Mouse (Mus musculus) liver, adult 2 months (tissue): Measurements from ENCODE around the gene Actn2. TPM values are rescaled to one million over a fixed set of nuclear protein-coding genes. Genes with fewer than 3 reads are reported as not detected.
A peak's percentile ranks its signal among the peaks of the same experiment; 100 is the strongest.

Experiments used
- DNase-seq: peaks from one replicate; pipeline ENCODE4 v3.0.0-alpha.2; 2011; ENCODE audit warnings: low read depth, low spot score; ENCODE audit errors: extremely low read depth
- H3K27ac ChIP-seq: fragments of 200-500 bp; replicated peaks from 2 replicates; pipeline ENCODE4 v1.5.1; 2012; ENCODE audit warnings: low read depth, mild to moderate bottlenecking, control low read depth, inconsistent platforms, low read length; ENCODE audit not compliant: insufficient read depth
- H3K27me3 ChIP-seq: fragments of 200-500 bp; 2 replicates; pipeline ENCODE4 v1.6.1; 2012; ENCODE audit warnings: mild to moderate bottlenecking, moderate library complexity, low read length, inconsistent platforms; ENCODE audit not compliant: control insufficient read depth, insufficient read depth
- H3K36me3 ChIP-seq: fragments of 200-500 bp; 2 replicates; pipeline ENCODE4 v1.6.1; 2012; ENCODE audit warnings: low read length, inconsistent platforms; ENCODE audit not compliant: control insufficient read depth, insufficient read depth
- H3K4me1 ChIP-seq: fragments of 200-500 bp; 2 replicates; pipeline ENCODE4 v1.6.1; 2011; ENCODE audit warnings: low read length; ENCODE audit not compliant: control insufficient read depth, insufficient read depth
- H3K4me3 ChIP-seq: fragments of 200-500 bp; 2 replicates; pipeline ENCODE4 v1.5.1; 2011; ENCODE audit warnings: low read depth, mild to moderate bottlenecking, control low read depth, low read length, moderate library complexity; ENCODE audit not compliant: insufficient read depth
- H3K79me2 ChIP-seq: fragments of 200-500 bp; 2 replicates; pipeline ENCODE4 v1.6.1; 2012; ENCODE audit warnings: inconsistent platforms, mild to moderate bottlenecking, low read length, moderate library complexity; ENCODE audit not compliant: control insufficient read depth, insufficient read depth
- H3K9ac ChIP-seq: fragments of 200-500 bp; 2 replicates; pipeline ENCODE4 v1.6.1; 2012; ENCODE audit warnings: low read depth, mild to moderate bottlenecking, control low read depth, inconsistent platforms, low read length
- CTCF ChIP-seq: fragments of 200-500 bp; IDR thresholded peaks from 2 replicates; pipeline ENCODE4 v1.5.1; 2011; ENCODE audit warnings: low read depth, low read length, control low read depth
- POLR2A ChIP-seq: fragments of 200-500 bp; IDR thresholded peaks from 2 replicates; pipeline ENCODE4 v1.6.1; 2011; ENCODE audit warnings: low read length, control low read depth; ENCODE audit not compliant: insufficient read depth; ENCODE audit errors: extremely low read depth
- WGBS: fragments of 180-500 bp; shearing (Covaris S2); methylation state at CpG from one replicate; pipeline ENCODE4 v1.1.7; 2018; 5-methylcytosine and 5-hydroxymethylcytosine counted together
- polyA plus RNA-seq: library from polyadenylated mRNA; depleted of rRNA; stranded (reverse); fragments of >200 nt; gene quantifications from 2 replicates; pipeline ENCODE4 v1.2.3, GENCODE M21; 2012
- total RNA-seq: library from RNA; depleted of rRNA; stranded (reverse); fragments of >200 nt; gene quantifications from 2 replicates; pipeline ENCODE4 v1.2.3, GENCODE M21; 2014

Gene Actn2
- total and polyA plus RNA-seq, 2 experiments, result 0.06 to 1.2 TPM

DNA sequence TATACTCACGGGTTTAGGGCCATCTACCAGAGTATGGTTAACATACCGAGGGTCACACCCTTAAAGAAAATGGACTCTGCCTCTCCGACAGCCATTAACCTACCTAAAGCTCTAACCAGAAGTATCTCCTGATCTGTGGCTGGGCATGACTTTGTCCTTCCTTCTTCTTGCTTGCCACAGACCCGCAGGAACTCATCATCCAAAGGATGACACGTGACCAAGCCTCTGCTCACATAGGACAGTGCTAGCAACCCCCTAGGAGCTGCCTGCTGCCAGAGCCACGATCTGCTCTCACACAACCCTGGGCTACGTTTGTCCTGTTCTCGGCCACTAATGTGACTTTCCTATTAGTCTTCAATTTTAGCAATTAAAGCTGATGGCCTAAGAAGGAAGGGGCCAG is 35.0 kb downstream of the Actn2 start:
- Histone ChIP-seq H3K4me3 (no peak overlapping the region), H3K27ac (no peak overlapping the region), H3K36me3 (no peaks in the 10 kb centered on the region), H3K79me2 (no peaks in the 10 kb centered on the region), H3K27me3 (no peaks in the 10 kb centered on the region), H3K4me1 (no peaks in the 10 kb centered on the region), H3K9ac (no peak overlapping the region)
- TF ChIP-seq POLR2A (no peak), CTCF (no peak)
- 80% methylated on average over 8 of the region's 8 CpGs for WGBS
- no peak for DNase-seq

DNA sequence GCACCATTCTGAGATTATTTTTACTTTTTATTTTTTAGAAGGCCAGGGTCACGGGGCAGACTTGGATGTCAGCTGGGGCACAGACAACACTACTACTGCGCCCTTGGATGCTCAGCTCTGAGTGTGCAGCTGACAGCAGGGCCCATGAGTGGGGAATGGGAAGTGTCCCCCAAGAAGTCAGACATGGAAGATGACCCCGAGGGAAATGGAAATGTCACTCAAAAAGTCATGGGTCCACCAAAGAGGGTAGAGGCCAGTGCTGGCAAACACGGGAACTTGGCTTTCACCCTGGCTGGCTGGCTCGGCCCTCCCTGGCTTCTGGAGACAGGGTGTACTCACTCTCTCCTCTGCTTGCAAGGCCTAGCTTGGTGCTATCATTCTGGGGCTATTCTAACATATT is 35.6 kb downstream of the Actn2 start:
- 79% methylated on average over 5 of the region's 5 CpGs for WGBS
- Histone ChIP-seq H3K27me3 (no peaks in the 10 kb centered on the region), H3K9ac (no peak overlapping the region), H3K79me2 (no peaks in the 10 kb centered on the region), H3K4me1 (no peaks in the 10 kb centered on the region), H3K27ac (no peak overlapping the region), H3K36me3 (no peaks in the 10 kb centered on the region), H3K4me3 (no peak overlapping the region)
- TF ChIP-seq CTCF, result no peak
- no peak for TF ChIP-seq POLR2A
- DNase-seq, result no peak

GRCm38 (mm10) chr13:12297777-12298176 is 42.8 kb downstream of the Actn2 start:
- Histone ChIP-seq H3K36me3 (no peaks in the 10 kb centered on the region), H3K4me1 (no peaks in the 10 kb centered on the region), H3K27me3 (no peaks in the 10 kb centered on the region), H3K9ac (no peak overlapping the region), H3K27ac (no peak overlapping the region), H3K4me3 (no peak overlapping the region), H3K79me2 (no peaks in the 10 kb centered on the region)
- no peak for TF ChIP-seq CTCF
- no peak for TF ChIP-seq POLR2A
- WGBS, result 80% methylated on average over 6 of the region's 6 CpGs
- no peak for DNase-seq

GRCm38 (mm10) chr13:12296701-12297100 is 43.9 kb downstream of the Actn2 start:
- Histone ChIP-seq H3K4me1 (no peaks in the 10 kb centered on the region), H3K4me3 (no peak overlapping the region), H3K36me3 (no peaks in the 10 kb centered on the region), H3K9ac (no peak overlapping the region), H3K27me3 (no peaks in the 10 kb centered on the region), H3K79me2 (no peaks in the 10 kb centered on the region), H3K27ac (no peak overlapping the region)
- peak; percentile 11 for DNase-seq
- WGBS, result 69% methylated on average over 3 of the region's 3 CpGs
- TF ChIP-seq POLR2A, result no peak
- TF ChIP-seq CTCF, result 0 out of 2 replicates have a peak, but pooled peaks have one; percentile 1

GRCm38 (mm10) chr13:12293810-12294209 is 46.8 kb downstream of the Actn2 start:
- H3K27me3 ChIP-seq, result no peaks in the 10 kb centered on the region
- no peaks in the 10 kb centered on the region for H3K79me2 ChIP-seq
- TF ChIP-seq CTCF (no peak), POLR2A (no peak)
- no peak overlapping the region for H3K9ac ChIP-seq
- H3K4me1 ChIP-seq, result no peaks in the 10 kb centered on the region
- H3K27ac ChIP-seq, result no peak overlapping the region
- H3K4me3 ChIP-seq, result no peak overlapping the region
- H3K36me3 ChIP-seq, result no peaks in the 10 kb centered on the region
- DNase-seq, result no peak
- 90% methylated on average over 7 of the region's 7 CpGs for WGBS

DNA sequence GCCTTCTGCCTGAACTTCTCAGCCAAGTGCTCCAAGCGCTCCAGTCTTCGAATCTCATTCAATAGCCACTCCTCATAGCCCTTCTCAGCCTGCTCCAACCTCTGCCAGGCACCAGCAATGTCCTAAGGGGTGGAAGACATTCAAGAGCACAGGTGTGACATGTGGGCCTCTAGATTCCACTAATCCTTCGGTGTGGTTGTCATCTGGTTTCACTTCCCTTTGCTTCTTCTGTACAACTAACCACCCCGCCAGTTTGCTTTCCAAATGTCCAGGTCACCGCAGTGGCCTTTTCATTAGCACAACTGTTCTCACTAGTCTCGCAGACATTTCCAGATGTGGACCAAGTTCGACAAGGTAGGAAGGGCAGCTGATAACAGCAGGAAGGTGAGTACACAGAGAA is 49.9 kb downstream of the Actn2 start:
- Histone ChIP-seq H3K9ac (no peak overlapping the region), H3K4me3 (no peak overlapping the region), H3K36me3 (no peaks in the 10 kb centered on the region), H3K27me3 (no peaks in the 10 kb centered on the region), H3K4me1 (no peaks in the 10 kb centered on the region), H3K27ac (no peak overlapping the region), H3K79me2 (no peaks in the 10 kb centered on the region)
- no peak for DNase-seq
- WGBS, result 91% methylated on average over 7 of the region's 7 CpGs
- no peak for TF ChIP-seq POLR2A
- TF ChIP-seq CTCF, result no peak
